Mouse (Mus musculus): ENCODE data around the gene Rasa3.

DNA sequence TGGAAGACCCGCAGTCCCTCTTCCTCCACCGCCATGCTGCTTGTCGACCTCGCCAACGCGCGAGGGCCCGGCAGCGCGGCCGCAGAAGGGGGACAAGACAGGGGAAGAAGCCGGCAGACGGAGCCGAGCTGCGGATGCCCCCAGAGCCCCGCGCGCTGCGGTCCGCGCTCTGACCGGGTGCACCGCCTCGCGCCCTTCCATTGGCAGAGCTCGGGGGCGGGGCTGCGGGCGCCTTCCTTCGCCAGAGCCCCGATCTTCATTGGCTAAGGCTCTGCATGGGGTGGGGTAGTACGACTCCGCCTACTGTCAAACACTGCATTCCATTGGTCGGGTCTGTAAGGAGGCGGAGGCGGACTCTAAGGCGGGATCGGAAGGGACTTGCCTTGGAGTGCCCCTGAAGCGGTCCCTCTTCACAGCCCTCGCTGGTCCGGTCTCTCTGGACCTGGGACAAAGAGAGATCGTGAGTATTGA lies at the start of gene Rasa3:
- TF ChIP-seq CTCF (IDR thresholded peaks at IDR 0.05; ENCODE audit: low read depth) (no peak), EP300 (IDR thresholded peaks at IDR 0.05; ENCODE audit: low read depth) (no peak)
